Mouse (Mus musculus): ENCODE measurements around the gene Eef2k.

Gene Eef2k

DNA sequence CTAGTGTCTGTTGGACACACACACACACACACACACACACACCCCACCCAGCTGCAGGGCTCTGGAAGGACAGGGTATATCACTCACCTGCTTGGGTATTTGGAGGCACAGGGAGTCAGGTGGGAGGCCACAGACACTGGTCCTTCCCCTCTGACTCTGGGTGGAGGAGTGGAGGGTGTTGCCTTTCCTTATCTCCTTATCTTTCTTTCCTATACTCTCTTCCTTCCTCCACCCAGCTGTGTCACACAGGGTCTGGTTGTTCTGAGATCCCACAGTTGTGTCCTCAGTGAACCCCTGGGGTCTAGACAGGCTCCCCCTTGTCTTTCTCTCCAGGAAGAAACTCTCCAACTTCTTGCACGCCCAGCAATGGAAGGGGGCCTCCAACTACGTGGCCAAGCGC is 37.3 kb downstream of the Eef2k start:
- no peak for DNase-seq (ENCODE audit: low read depth, low spot score)

DNA sequence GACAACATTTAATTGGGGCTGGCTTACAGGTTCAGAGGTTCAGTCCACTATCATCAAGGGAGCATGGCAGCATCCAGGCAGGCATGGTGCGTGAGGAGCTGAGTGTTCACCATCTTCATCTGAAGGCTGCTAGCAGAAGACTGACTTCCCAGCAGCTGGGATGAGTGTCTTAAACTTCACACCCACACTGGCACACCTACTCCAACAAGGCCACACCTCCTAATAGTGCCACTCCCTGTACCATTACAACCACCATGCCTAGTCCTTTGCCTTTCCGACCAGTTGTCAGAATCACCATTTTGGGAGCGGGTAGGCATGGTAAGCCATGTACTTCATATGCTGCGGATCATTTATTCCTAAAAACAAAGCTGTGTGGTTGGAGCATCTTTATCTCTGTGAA is 38.1 kb downstream of the Eef2k start:
- no peak for DNase-seq (ENCODE audit: low read depth, low spot score)

- no peak for DNase-seq (ENCODE audit: low read depth, low spot score)
Measured at GRCm38 (mm10) chr7:120881451-120881850, 38.8 kb downstream of the Eef2k start.

- DNase-seq (ENCODE audit: low read depth, low spot score), result no peak
Measured at GRCm38 (mm10) chr7:120882674-120883073, 40.0 kb downstream of the Eef2k start.

DNA sequence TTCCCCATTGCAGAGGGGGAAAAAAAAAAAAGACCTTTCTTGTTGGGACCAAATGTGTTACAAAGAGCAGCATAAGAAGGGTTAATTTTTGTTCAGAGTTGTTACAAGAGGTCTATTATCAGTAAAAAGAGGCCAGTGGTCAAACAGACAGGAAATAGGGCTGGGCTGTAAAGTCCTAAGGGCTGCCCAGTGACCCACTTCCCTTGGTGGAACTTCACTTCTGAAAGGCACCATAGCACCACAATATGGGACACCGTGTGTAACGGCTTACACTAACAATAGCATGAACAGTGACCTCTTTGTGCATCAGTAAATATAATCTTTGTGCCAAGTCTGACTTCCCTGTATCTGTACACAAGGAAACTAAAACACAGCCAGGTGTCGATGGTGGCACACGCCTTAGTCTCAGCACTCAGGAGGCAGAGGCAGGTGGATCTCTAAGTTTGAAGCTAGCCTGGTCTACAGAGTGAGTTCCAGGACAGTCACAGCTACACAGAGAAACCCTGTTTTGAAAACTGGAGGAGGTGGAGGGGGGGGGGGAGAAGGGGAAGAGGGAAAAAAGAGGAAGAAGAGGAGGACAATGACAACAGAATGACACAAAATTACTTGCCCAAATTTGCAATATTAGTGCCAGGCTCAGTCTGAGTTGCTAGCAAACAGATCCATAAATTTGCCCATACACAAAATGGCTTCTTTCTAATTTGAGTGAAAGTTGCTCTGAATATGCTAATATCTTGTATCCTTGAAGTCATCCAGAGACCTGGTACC is 41.1 kb downstream of the Eef2k start:
- no peak for DNase-seq (ENCODE audit: low read depth, low spot score)

DNA sequence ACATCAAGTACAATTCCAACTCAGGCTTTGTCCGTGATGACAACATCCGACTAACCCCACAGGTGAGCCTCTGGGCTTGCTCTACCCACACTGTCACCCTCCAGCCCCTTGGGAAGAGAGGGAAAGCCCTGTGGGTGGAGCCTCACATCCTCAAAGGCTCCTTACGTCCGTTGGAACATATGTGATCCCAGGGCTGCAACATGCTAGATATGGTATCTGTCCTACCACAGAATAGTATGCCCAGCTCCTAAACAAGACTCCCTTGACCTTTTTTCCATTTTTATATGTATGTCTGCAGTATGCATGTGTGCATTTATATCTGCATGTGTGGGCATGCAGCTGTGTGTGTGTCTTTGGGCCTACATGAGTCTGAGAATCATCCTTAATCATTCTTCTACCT is 42.1 kb downstream of the Eef2k start:
- no peak for DNase-seq (ENCODE audit: low read depth, low spot score)

DNA sequence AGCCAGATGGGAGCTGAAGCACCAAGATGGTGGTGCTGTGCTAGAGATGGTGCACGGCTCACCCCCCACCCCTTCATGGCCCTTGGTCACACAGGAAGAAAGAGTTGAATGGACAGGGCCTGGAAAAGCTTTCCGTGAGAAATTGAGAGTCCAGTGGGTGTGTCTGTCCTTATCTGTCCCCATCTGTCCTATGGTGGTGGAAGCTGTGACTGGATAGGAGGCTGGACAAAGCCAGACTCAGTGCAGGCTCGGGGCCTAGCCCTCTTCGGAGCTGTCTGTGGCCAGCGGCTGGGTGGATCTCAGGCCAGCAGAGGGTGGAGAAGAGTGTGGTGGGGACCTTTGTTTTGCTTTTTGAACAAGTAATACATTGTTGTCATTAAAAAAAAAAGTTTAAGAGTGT is 50.5 kb downstream of the Eef2k start:
- DNase-seq (ENCODE audit: low read depth, low spot score), result no peak

DNA sequence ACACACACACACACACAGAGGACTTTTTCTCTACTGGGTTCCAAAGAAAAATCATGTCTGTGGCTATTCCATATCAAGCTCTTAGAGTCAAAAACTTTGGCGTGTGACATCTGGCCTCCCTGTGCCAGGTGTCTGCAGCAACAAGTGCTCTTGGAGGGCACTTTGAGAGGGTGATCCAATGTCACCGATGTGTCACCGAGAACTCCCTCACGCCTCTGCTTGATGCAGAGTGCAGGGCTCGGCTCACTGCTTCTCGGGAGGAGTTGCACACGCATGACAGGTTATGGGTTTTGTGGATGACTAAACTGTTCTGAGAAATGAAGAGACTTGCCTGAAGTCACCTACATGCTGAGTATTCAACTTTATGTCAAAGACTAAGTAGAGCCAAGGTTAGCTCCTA is 54.4 kb downstream of the Eef2k start:
- no peak for DNase-seq (ENCODE audit: low read depth, low spot score)

DNA sequence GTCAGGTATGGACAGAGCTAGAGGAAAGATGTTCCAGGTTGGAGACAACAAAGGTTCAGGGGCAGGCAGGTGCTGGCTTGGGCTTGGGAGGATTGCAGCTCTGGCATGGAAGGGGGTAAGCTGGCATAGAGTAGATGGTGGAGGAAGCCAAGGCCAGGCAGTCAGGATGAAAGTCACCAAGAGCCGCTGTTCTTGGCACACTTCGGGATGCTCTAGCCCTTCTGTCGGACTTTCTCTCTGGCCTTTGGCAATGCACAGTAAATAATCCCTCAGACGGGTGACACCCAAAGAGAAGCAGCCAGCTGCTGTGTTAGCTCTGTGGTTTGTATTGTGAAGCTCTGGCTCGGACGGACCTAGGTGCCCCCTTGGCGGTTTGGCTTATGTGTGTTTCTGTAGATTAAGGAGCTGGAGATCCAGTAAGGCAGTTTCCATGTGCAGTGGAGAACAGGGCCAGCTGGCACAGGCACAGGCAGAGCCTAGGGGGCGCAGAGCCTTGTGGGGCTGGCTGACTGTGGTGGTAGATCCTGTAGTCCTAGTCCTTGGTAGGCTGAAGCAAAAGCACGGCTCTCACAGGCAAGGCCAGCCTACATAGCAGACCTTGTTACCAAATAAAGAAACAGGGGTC is 55.2 kb downstream of the Eef2k start:
- DNase-seq (ENCODE audit: low read depth, low spot score), result no peak

GRCm38 (mm10) chr7:120900191-120900590 is 57.6 kb downstream of the Eef2k start:
- DNase-seq (ENCODE audit: low read depth, low spot score), result peak; percentile 59

GRCm38 (mm10) chr7:120901701-120902100 is 59.1 kb downstream of the Eef2k start:
- DNase-seq (ENCODE audit: low read depth, low spot score), result peak; percentile 57

GRCm38 (mm10) chr7:120902931-120903330 is 60.3 kb downstream of the Eef2k start:
- no peak for DNase-seq (ENCODE audit: low read depth, low spot score)

- peak; percentile 73 for DNase-seq (ENCODE audit: low read depth, low spot score)
Measured at GRCm38 (mm10) chr7:120910172-120910571, 67.5 kb downstream of the Eef2k start.

- peak; percentile 27 for DNase-seq (ENCODE audit: low read depth, low spot score)
Measured at GRCm38 (mm10) chr7:120911268-120911667, 68.6 kb downstream of the Eef2k start.

GRCm38 (mm10) chr7:120913332-120913731 is 70.7 kb downstream of the Eef2k start:
- DNase-seq (ENCODE audit: low read depth, low spot score), result no peak

DNA sequence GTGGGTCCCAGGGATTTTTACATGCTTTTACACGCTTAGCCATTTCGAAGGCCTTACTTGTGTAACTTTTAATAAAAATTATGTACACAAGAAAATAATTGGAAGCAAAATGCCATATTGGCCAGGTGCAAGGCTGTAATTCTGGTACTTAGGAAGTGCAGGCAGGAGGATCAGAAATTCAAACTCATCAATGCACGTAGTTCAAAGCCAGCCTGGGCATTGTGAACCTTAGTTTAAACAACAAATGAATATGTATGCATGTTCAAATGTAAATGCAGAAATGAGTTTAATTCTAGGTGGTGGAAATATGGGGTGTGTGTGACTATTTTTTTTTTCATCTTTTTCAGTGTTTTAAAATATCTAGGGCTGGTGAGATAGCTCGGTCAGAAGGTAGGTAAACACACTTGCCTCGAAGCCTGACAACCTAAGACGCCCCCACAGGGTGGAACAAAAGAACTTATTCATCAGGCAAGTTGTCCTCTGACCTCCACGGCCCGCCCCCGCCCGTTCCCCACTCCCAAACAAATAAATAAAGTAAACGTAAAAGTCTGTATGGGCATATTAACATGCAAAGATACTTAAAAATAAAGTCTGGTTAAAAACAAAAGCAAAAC is 73.7 kb downstream of the Eef2k start:
- DNase-seq (ENCODE audit: low read depth, low spot score), result peak; percentile 42

- DNase-seq (ENCODE audit: low read depth, low spot score), result no peak
Measured at GRCm38 (mm10) chr7:120917279-120917591, 74.6 kb downstream of the Eef2k start.

- peak; percentile 95 for DNase-seq (ENCODE audit: low read depth, low spot score)
Measured at GRCm38 (mm10) chr7:120917592-120918461, 75.2 kb downstream of the Eef2k start, which contains the start of gene Polr3e. Polr3e (plus strand) TSS chr7:120917744.

GRCm38 (mm10) chr7:120918526-120918962 is 75.9 kb downstream of the Eef2k start:
- DNase-seq (ENCODE audit: low read depth, low spot score), result peak; percentile 81

- DNase-seq (ENCODE audit: low read depth, low spot score), result no peak
Measured at GRCm38 (mm10) chr7:120933110-120933509, 90.5 kb downstream of the Eef2k start.

GRCm38 (mm10) chr7:120933680-120934195 is 91.1 kb downstream of the Eef2k start:
- no peak for DNase-seq (ENCODE audit: low read depth, low spot score)

DNA sequence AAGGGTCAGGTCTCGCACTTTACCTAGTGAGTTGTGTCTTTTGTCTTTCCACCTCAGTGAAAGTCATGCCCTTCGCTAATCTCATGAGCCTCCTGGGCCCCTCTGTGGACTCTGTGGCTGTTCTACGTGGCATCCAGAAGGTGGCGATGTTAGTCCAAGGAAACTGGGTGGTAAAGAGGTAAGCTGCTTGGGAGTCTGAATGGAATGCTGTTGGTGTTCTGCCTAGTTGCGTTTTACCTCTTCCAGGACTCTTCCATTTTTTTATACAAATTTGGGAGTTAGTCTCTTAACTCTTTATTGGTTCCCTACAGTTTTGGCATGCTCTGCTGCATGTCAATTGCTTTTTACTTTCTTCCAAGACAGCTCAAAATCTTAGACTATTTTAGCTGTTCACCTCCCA is 92.1 kb downstream of the Eef2k start:
- peak; percentile 78 for DNase-seq (ENCODE audit: low read depth, low spot score)
